Mouse (Mus musculus) megakaryocyte, embryonic 14.5 days (primary cell): ENCODE results near the gene Nectin4.

Experiments used
- FLI1 ChIP-seq: IDR thresholded peaks from 2 replicates; pipeline ENCODE4 v1.6.1; 2012; ENCODE audit warnings: low read length, inconsistent platforms, mixed read lengths
- GATA1 ChIP-seq: IDR thresholded peaks from 3 replicates; pipeline ENCODE4 v1.6.1; 2012; ENCODE audit warnings: mixed read lengths, low read length, inconsistent platforms, borderline replicate concordance

DNA sequence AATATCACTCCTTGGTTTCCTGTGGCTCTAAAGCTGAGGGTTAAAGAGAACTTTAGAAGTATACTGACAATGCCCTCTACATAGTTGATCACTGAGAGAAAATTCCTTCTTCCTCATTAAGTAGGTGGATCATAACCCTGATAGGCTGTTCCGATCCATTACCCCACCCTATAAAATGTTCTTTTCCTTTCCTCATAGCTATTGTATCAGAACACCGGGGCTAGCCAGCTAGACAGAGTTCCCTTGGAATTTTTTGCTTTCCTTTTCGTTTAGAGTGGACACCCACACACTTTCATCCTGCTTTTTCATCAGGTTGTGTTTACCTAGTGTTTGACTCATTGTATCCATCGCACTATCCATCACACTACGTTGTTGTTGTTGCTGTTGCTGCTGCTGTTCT lies 54.7 kb downstream of the Nectin4 start:
- TF ChIP-seq GATA1, result no peak
- no peak for TF ChIP-seq FLI1
